Mouse (Mus musculus): Measurements from ENCODE around the gene Lrba. TPM values are rescaled to one million over a fixed set of nuclear protein-coding genes. Genes with fewer than 3 reads are reported as not detected.

Lrba gene
- total RNA-seq, 2 experiments from 2014 or later = 22.2 to 26.6 TPM

DNA sequence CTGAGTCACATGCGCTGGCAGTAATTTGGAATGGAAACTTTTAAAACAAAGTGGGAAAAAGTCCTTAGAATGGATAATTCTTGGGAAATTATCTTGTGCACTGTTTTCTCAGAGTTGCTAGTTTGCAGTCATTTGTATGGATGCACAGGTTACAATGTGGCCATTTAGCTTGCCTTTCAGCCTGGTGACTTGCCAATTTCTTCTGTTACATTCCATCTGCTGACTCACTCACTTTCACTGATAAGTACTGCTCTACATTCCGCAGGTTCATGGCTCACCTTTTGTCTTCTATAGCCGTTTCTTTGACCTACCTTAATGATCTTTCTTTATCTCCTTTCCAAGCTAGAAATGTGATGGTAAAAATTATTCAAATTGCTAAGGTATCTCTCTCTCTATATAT, 28.6 kb downstream of the Lrba start:
- DNase-seq (ENCODE audit: low spot score in 2 of 2) = no peak

DNA sequence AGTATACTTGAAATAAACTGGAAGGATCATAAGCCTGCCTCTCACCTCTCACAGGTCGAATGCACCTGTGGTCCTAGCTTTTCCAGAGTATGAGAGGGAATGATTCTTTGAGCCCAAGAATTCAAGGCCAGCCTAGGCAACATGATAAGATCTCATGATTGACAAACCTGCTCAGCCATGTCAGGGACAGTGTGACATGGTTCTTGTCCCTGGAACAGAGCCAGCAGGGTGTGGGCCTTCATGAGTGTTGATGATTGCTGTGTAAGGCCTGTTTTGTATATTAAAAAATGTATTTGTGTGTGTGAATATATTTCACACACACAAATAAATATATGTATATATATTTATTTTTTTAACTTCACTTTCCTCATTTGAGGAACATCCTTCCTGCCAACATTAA, 29.3 kb downstream of the Lrba start:
- DNase-seq (ENCODE audit: low spot score in 2 of 2) = no peak

DNA sequence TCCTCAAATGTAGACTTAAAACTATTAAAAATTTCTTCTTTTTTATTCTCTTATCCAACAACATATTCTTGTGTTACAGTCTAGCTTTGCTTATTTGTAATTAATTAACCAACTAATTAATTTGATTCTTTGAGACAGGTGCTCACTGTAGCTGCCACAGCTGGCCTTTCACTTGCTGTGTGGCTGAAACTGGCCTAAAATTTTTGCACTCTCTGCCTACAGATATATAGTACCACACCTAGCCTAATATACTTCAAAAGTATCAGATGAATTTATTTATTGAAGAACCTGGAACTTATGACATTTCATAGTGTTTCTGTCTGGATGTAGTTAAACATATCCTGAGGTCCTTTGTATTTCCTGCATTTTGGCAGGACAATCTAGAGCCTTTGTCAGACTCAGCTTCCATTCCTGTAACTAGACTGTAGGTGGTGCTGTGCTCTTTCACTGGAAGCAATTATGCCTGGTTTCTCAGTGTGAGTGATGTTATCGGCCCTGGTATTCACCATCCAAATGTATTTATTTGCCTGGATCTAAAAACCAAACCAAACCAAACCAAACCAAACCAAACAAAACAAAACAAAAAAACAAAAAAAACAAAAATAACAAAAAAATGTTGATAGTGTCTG, 43.7 kb downstream of the Lrba start:
- peak in 1 of 2 experiments; percentile 47 for DNase-seq (ENCODE audit: low spot score in 2 of 2)

DNA sequence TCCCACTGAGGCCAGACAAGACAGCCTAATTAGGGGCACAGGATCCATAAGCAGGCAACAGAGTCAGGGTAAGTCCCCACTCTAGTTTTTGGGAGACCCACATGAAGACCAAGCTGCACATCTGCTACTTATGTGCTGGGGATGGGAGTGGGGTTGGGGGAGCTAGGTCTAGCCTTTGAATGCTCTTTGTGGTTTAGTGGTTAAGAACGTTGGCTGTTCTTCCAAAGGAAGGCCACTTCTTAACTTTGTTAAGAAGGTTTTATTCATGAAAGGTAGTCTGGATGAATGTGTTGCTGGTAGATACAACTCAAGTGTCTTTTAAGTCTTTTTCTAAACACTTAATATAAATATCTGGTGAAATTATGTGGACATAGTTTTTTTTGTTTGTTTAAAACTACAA, 51.2 kb downstream of the Lrba start:
- no peak for DNase-seq (ENCODE audit: low spot score in 2 of 2)

DNA sequence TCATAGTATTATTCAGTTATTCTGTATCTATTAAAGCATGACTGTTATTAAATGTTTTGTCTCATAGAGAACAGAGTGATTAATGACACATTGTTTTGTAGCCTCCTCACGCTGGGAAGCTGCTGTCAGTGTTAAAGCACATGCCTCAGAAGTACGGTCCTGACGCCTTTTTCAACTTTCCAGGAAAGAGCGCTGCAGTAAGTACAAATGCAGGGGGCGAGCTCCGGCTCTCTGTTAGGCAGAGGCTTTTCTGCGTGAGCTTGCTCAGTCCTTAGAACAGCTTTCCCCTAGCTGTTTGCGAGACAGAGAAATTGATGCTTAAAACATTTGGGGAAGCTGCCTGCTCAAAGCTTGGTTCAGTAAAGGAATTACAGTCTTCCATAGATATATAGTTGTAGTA, 66.8 kb downstream of the Lrba start:
- DNase-seq (ENCODE audit: low spot score in 2 of 2) = no peak

DNA sequence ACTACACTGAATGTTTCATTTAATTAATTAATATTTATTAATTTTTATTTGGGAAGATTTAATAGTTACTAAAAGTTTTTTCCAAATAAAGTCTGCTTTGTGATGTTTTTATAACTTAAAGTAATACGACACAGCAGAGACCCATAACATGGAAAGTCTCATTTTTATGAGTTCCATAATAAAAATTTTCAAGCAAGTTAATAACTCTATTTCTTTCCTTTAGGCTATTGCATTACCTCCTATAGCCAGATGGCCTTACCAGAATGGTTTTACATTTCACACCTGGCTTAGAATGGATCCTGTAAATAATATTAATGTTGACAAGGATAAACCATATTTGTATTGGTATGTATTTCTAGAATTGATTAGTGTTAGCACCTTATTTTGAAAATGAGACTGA, 70.4 kb downstream of the Lrba start:
- no peak for DNase-seq (ENCODE audit: low spot score in 2 of 2)

DNA sequence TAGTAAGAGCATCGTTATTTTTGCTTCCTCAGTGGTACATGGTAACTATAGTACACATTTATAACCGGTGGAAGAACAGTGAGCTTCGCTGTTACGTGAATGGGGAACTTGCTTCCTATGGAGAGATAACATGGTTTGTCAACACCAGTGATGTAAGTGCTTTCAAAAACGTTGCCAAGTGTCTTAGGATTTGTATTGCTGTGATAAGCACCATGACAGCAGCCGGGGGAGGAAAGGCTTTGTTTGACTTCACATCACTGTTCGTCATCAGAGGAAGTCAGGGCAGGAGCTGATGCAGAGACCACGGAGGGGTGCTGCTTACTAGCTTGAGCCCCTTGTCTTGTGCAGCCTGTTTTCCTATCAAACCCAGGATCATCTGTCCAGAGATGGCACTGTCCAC, 71.7 kb downstream of the Lrba start:
- no peak for DNase-seq (ENCODE audit: low spot score in 2 of 2)

DNA sequence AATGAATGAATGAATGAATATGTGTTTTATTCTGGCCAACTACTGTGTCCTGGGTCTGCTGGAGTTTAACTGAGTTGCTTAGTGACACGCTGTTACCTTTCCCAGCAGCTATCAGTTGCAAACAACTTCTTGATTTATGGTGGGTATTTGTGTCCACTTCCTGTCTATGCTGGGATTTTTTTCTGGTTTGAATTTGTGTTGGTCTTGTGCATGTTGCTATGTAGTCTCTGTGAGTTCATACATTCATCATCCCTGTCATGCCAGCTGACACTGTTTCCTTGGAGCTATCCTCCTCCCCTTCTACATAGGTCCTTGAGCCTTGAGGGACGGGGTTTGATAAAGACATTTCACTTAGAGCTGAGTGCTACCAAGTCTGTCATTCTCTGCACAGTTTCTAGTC, 84.4 kb downstream of the Lrba start:
- no peak for DNase-seq (ENCODE audit: low spot score in 2 of 2)

DNA sequence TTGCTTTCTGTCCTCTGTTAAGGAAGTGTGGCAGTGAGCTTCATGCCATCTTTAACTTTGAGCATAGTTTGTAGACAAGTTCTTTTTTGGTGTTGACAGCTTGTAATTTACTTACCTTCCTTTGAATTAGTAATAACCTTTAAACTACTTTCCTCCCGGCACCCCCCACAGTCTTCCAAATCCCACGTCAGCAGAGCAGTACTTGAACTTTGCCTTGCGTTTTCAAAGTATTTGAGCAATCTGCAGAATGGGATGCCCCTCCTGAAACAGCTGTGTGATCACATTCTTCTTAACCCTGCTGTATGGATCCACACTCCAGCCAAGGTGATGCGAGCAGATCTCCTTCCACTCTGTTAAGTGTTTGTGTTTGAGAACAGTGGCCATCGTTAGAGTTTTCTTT, 85.7 kb downstream of the Lrba start:
- no peak for DNase-seq (ENCODE audit: low spot score in 2 of 2)

DNA sequence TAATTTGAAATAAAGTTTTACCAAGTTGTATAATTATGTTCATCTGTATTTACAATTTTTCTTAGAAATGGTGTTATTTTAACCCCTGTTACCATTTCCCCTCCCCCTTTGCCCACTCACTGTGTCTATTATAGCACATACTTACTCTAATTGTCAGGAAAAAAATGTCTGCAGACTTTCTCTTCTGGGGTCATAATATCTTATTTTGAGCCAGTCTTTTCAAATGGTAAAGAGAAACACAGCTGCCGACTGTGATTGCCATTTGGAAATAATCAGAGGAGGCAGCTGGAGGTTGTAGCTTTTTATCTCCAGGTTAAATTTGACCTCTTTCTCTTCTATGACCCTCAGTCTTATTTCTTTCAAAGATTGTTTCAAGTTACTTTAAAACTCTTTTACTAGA, 86.9 kb downstream of the Lrba start:
- DNase-seq (ENCODE audit: low spot score in 2 of 2) = no peak

DNA sequence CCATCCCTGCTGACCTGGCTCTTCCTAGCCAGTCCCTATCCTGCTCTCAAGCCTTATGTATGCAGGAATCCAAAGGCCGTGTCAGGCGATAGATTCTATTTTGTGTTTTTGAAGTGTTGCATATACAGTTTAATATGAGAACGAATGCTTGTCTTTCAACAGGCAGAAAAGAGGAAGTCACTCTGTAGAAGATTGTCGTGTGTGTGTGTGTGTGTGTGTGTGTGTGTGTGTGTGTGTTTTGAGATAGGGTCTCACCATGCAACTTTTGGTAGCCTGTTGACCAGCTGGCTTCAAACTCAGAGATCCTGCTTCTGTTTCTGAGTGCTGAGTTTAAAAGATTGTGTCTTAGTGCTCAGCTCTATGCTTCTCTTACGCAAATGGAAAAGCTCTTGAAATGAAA, 93.2 kb downstream of the Lrba start:
- no peak for DNase-seq (ENCODE audit: low spot score in 2 of 2)

DNA sequence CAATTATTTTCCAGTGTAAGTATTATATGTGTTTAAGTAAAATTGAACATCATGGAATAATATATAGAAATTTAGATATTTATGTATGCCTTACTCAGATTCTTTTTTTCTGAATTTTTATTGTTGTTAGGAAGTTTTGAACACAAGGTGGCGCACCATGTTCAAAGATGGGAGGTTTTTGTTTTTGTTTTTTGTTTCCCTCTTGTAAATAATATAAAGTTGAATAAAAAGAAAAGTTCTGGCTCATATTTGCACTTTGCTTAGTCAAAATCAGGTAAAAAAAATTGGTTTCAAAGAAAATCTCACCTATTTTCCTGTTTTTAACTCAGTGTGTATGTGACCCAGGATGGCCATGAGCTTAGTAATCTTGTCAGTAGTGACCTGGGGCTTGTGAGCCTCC, 104.1 kb downstream of the Lrba start:
- peak in 1 of 2 experiments; percentile 13 for DNase-seq (ENCODE audit: low spot score in 2 of 2)

DNA sequence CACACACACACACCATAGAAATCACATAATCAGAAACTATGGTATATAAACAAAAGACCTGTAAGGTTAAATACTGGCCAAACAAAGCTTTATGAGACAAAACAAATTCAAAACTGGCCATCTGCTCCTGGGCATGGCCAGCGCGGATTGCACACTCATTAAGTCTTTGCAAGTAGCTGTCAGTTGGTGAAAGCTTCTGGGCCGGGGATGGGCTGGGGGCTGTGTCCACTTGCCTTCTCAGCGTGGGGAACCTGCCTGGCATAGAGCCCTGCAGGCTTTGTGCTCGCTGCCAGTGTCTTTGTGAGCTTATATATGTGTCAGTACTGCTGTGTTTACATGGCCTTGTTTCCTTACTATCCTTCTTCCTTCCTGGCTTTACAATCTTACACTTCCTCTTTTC, 118.8 kb downstream of the Lrba start:
- DNase-seq (ENCODE audit: low spot score in 2 of 2) = no peak

DNA sequence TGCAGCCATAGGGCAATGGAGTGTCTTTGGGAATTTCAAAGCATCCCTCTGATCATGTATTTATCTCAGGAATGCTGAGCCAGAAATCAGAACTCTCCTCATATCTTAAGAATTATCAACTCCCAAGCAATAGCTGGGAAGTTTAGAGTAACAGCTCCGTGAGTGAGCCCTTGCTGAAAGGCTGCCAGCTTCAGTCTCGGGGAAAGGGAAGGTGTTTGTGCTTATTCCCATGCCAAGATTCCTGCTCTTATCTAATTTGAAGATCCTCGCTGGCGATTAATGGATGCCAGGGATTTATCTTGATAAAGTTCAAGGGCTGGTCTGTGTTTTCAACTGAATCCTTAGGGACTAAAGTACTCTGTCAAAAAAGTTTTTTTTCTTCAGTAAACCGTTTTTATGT, 138.0 kb downstream of the Lrba start:
- DNase-seq (ENCODE audit: low spot score in 2 of 2) = no peak

DNA sequence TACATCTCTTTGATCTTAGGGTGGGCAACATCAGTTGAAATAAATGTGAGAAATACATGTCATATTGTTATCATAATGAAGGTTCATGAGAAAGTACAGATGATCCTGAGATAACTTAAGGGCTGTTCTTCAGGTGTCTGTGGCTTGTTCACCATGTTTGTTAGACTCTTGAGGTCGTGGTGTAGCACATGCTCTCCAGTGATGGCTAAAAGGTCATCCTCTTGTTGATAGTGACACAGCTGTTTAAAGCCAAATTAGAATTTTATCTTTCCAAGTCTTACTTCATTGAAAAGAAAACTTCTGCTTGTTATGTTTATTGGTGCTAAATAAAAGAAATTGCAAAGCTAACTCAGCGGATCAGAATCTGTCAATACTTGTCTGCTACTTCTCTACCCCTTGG, 147.0 kb downstream of the Lrba start:
- no peak for DNase-seq (ENCODE audit: low spot score in 2 of 2)

DNA sequence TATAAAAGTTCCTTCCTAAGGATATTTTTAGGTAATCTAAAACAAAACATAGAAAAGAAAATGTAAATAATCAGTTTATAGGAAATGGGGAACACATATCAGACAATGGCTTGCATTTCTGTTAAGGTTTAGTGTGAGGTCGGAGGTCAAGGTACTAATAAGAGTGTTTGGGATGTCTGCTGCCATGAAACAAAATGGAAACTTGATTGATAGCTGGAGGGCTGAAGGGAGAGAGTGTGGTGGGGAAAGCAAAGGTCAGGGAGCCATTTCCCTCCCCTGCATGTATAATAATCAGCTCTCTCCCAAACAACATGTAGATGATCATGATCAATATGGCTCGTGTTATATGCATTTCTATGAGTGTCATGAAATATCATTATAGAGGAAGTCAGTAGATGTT, 150.8 kb downstream of the Lrba start:
- DNase-seq (ENCODE audit: low spot score in 2 of 2) = no peak

DNA sequence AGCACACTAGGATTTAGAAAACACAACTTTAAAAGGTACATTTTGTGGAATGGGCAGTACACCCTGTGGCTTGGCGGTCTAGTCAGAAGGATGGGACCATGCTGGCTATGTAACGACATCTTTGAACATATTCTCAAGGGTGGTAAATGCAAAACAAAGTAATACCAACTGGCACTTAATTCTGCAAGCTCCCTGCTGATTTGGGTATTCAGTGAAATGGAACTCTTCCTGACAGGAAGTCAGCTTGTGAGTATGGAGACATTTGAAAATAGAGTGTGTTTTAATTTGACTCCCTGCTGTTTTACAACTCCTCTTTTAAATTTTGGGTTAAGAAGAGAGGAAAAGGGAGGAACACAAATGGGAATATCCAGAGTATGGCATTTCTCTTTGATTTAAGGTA, 158.1 kb downstream of the Lrba start:
- DNase-seq (ENCODE audit: low spot score in 2 of 2) = no peak

DNA sequence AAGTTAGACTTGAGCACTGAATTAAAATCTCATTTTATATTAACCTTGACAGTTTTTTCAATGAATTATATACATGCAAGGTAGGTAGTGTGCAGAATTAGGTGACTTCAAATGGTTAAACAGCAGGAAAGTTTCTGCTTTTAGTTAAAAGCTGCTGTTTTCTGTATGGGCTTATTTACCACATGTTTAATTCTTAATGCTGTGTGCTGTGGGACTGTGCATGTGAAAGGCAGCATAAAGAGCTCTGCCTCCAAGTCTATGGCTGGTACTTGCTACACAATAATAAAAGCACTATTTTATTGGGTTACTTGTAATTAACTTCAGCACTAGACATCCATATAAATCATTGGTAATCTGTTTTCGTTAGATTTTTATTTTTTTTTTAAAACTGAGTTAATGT, 160.6 kb downstream of the Lrba start:
- DNase-seq (ENCODE audit: low spot score in 2 of 2) = no peak

DNA sequence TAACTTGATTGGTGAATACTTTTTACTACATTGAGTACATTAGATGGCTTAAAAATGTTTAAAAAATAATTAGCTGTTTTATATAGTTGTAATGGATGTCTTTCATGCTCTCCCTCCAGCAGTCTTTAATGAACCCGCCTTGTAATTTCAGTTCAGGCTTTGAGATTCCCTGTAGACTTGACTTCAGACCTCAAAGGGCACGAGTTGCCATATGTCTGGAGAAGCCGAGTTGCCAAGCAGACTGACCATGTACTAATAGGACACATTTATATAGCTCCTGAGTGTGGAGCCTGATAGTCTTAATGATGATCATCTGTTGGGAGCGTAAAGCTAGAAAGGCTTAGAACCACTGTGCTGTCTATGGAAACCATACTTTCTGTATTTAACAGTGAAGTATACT, 161.8 kb downstream of the Lrba start:
- DNase-seq (ENCODE audit: low spot score in 2 of 2) = no peak

DNA sequence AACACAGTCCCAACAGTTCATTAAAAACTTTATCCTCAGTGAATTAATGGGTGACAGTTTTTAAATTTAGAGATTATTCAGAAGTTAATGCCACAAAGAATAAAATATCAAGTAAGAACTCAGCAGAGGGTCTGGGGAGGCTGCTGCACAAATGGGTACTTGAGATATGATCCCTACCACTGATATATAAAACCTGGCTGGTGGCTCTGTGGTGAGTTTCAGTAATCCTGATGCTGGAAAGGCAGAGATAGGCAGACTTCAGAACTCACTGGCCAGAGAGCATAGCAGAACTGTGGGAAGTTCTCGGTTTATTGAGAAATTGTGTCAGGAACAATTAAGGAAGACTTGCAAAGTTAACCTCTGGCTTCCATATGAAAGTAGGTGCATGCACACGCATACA, 199.3 kb downstream of the Lrba start:
- DNase-seq (ENCODE audit: low spot score in 2 of 2) = no peak

DNA sequence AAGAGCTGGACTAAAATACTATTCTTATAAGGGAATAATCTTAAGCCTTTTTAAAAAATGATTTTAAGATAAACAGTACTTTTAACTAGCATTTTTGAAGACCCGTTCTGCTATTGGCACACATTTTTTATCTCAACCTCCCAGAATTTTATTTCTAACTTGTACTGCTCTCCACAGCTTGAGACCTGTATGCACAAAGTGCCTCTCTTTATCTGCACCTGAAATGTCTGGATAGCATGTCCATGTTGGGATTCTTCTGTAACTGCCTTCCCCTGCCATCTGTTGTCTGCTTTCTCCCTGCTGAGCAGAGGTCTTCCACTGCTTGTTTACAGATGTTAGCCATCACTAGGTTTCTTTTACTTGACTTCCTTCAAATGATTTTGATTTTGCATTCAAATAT, 202.3 kb downstream of the Lrba start:
- DNase-seq (ENCODE audit: low spot score in 2 of 2) = no peak

DNA sequence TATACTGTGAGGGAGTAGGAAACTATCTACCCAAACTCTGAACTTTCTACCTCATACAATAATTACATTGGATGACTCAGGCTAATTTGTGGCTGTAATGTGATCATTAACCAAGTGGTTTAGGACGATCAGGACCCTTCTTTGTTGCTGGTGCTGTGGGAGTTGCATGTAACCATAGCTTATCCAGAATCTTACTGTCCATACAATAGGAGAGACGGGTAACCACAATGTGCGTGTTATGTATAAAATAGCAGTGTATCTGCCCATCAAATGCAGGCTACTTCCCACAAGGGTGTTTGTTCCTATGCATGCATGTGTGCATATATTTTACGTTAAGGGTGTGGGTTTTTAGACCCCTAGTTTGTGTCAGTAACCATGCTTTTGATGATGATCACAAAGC, 219.0 kb downstream of the Lrba start:
- DNase-seq (ENCODE audit: low spot score in 2 of 2) = no peak

DNA sequence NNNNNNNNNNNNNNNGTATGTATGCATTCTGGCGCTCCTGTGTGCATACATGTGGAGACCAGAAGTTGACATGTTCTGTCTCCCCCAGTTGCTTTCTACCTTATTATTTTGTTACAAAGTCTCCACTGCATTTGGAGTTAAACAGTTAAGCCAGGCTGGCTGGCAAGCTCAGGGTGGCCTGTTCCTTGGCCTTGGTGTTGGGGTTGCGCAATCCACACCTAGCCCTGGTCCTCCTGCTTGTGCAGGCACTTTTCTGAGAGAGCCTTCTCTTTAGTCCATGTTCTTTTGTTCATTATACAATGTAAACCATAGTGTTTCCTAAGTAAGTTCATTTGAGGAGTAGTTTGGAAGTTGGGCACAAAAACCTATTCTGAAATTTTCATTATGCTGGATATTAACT, 226.7 kb downstream of the Lrba start:
- DNase-seq (ENCODE audit: low spot score in 2 of 2) = no peak

DNA sequence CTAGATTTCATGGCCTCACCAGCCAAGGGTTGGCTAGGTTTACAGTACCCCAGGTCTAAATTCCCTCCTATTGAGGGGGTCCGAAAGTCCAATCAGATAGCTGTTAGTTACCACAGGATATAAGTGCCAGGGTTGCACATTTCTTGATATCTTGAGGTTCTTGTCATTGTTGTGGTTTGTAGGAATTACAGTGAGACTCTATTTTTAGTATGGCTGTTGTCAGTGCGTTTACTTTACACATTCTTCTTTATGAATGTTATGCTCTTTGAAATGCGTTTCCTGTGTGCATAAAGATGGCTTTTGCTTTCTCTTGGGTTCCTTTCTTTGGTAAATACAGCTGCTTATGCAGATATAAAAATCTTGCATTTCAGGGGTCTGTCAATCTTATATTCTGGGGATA, 237.1 kb downstream of the Lrba start:
- DNase-seq (ENCODE audit: low spot score in 2 of 2) = no peak

Data from layer of hippocampus, postnatal 14 days (tissue).